Mouse (Mus musculus): Measurements from ENCODE around the gene Tbca. TPM values are rescaled to one million over a fixed set of nuclear protein-coding genes. Genes with fewer than 3 reads are reported as not detected.

Tbca gene
- polyA plus RNA-seq, 1 experiment from 2014 or later = 210 TPM

GRCm38 (mm10) chr13:94877991-94878745 lies 89.5 kb downstream of the Tbca start:
- no peak overlapping the region for H3K27ac ChIP-seq (ENCODE audit: low read depth, low read length)
- H3K27me3 ChIP-seq (ENCODE audit: control insufficient read depth, insufficient read depth, low read length) = peaks cover 87% of the 10 kb centered on the region
- 0 out of 2 replicates have a peak overlapping the region, but pooled peaks have one; percentile 24 for H3K4me3 ChIP-seq (ENCODE audit: low read depth, low read length)
- peaks cover 3% of the 10 kb centered on the region for H3K4me1 ChIP-seq (ENCODE audit: control insufficient read depth, insufficient read depth, low read length)
- ATAC-seq (ENCODE audit: insufficient read depth, low FRiP score, low TSS enrichment) = no peak
- WGBS = 9% methylated on average over 10 of the region's 10 CpGs
- H3K4me2 ChIP-seq (ENCODE audit: low read depth) = no peak overlapping the region
- DNase-seq (ENCODE audit: low spot score) = no peak
- no peaks in the 10 kb centered on the region for H3K9me3 ChIP-seq (ENCODE audit: control insufficient read depth, low read length)
- H3K36me3 ChIP-seq (ENCODE audit: control insufficient read depth, insufficient read depth, low read length) = no peaks in the 10 kb centered on the region
- H3K9ac ChIP-seq (ENCODE audit: low read length) = no peak overlapping the region

- no peak overlapping the region for H3K27ac ChIP-seq (ENCODE audit: low read depth, low read length)
- H3K4me1 ChIP-seq (ENCODE audit: control insufficient read depth, insufficient read depth, low read length) = peaks cover 12% of the 10 kb centered on the region
- no peak overlapping the region for H3K4me2 ChIP-seq (ENCODE audit: low read depth)
- no peaks in the 10 kb centered on the region for H3K9me3 ChIP-seq (ENCODE audit: control insufficient read depth, low read length)
- no peak for DNase-seq (ENCODE audit: low spot score)
- H3K36me3 ChIP-seq (ENCODE audit: control insufficient read depth, insufficient read depth, low read length) = no peaks in the 10 kb centered on the region
- peaks cover 88% of the 10 kb centered on the region for H3K27me3 ChIP-seq (ENCODE audit: control insufficient read depth, insufficient read depth, low read length)
- ATAC-seq (ENCODE audit: insufficient read depth, low FRiP score, low TSS enrichment) = no peak
- no peak overlapping the region for H3K4me3 ChIP-seq (ENCODE audit: low read depth, low read length)
- H3K9ac ChIP-seq (ENCODE audit: low read length) = no peak overlapping the region
- 1% methylated on average over 3 of the region's 3 CpGs for WGBS
Measured at GRCm38 (mm10) chr13:94881201-94881600, 92.5 kb downstream of the Tbca start.

- no peaks in the 10 kb centered on the region for H3K9me3 ChIP-seq (ENCODE audit: control insufficient read depth, low read length)
- DNase-seq (ENCODE audit: low spot score) = no peak
- peak overlapping the region; percentile 38; the same call in 1 of the 2 replicates for H3K4me3 ChIP-seq (ENCODE audit: low read depth, low read length)
- no peak overlapping the region for H3K9ac ChIP-seq (ENCODE audit: low read length)
- 2% methylated on average over 10 of the region's 10 CpGs for WGBS
- H3K4me1 ChIP-seq (ENCODE audit: control insufficient read depth, insufficient read depth, low read length) = peaks cover 12% of the 10 kb centered on the region
- no peaks in the 10 kb centered on the region for H3K36me3 ChIP-seq (ENCODE audit: control insufficient read depth, insufficient read depth, low read length)
- peaks cover 88% of the 10 kb centered on the region for H3K27me3 ChIP-seq (ENCODE audit: control insufficient read depth, insufficient read depth, low read length)
- ATAC-seq (ENCODE audit: insufficient read depth, low FRiP score, low TSS enrichment) = no peak
- H3K27ac ChIP-seq (ENCODE audit: low read depth, low read length) = no peak overlapping the region
- H3K4me2 ChIP-seq (ENCODE audit: low read depth) = no peak overlapping the region; the same call in 1 of the 2 replicates
Measured at GRCm38 (mm10) chr13:94882221-94882620, 93.5 kb downstream of the Tbca start.

GRCm38 (mm10) chr13:94882711-94883145 lies 94.0 kb downstream of the Tbca start:
- H3K4me1 ChIP-seq (ENCODE audit: control insufficient read depth, insufficient read depth, low read length) = peaks cover 12% of the 10 kb centered on the region
- peaks cover 87% of the 10 kb centered on the region for H3K27me3 ChIP-seq (ENCODE audit: control insufficient read depth, insufficient read depth, low read length)
- WGBS = under 1% methylated on average over 37 of the region's 37 CpGs
- 0 out of 2 replicates have a peak overlapping the region, but pooled peaks have one; percentile 44 for H3K27ac ChIP-seq (ENCODE audit: low read depth, low read length)
- DNase-seq (ENCODE audit: low spot score) (no peak), ATAC-seq (ENCODE audit: insufficient read depth, low FRiP score, low TSS enrichment) (peak; percentile 49)
- peak overlapping the region; percentile 38 for H3K4me3 ChIP-seq (ENCODE audit: low read depth, low read length)
- no peaks in the 10 kb centered on the region for H3K36me3 ChIP-seq (ENCODE audit: control insufficient read depth, insufficient read depth, low read length)
- H3K9me3 ChIP-seq (ENCODE audit: control insufficient read depth, low read length) = no peaks in the 10 kb centered on the region
- peak overlapping the region; percentile 63 for H3K4me2 ChIP-seq (ENCODE audit: low read depth)
- peak overlapping the region; percentile 32 for H3K9ac ChIP-seq (ENCODE audit: low read length)

GRCm38 (mm10) chr13:94883163-94883965 lies 94.7 kb downstream of the Tbca start:
- peaks cover 87% of the 10 kb centered on the region for H3K27me3 ChIP-seq (ENCODE audit: control insufficient read depth, insufficient read depth, low read length)
- under 1% methylated on average over 63 of the region's 95 CpGs for WGBS
- DNase-seq (ENCODE audit: low spot score) (peak; percentile 70), ATAC-seq (ENCODE audit: insufficient read depth, low FRiP score, low TSS enrichment) (peak; percentile 60)
- peak overlapping the region; percentile 38 for H3K4me3 ChIP-seq (ENCODE audit: low read depth, low read length)
- H3K27ac ChIP-seq (ENCODE audit: low read depth, low read length) = 0 out of 2 replicates have a peak overlapping the region, but pooled peaks have one; percentile 44
- peak overlapping the region; percentile 63 for H3K4me2 ChIP-seq (ENCODE audit: low read depth)
- H3K9me3 ChIP-seq (ENCODE audit: control insufficient read depth, low read length) = no peaks in the 10 kb centered on the region
- peaks cover 12% of the 10 kb centered on the region for H3K4me1 ChIP-seq (ENCODE audit: control insufficient read depth, insufficient read depth, low read length)
- peak overlapping the region; percentile 32 for H3K9ac ChIP-seq (ENCODE audit: low read length)
- no peaks in the 10 kb centered on the region for H3K36me3 ChIP-seq (ENCODE audit: control insufficient read depth, insufficient read depth, low read length)

- DNase-seq (ENCODE audit: low spot score) (no peak), ATAC-seq (ENCODE audit: insufficient read depth, low FRiP score, low TSS enrichment) (no peak)
- Histone ChIP-seq H3K9ac (ENCODE audit: low read length) (no peak overlapping the region), H3K27ac (ENCODE audit: low read depth, low read length) (0 out of 2 replicates have a peak overlapping the region, but pooled peaks have one; percentile 39), H3K27me3 (ENCODE audit: control insufficient read depth, insufficient read depth, low read length) (peaks cover 91% of the 10 kb centered on the region), H3K4me3 (ENCODE audit: low read depth, low read length) (peak overlapping the region; percentile 38), H3K9me3 (ENCODE audit: control insufficient read depth, low read length) (no peaks in the 10 kb centered on the region), H3K4me1 (ENCODE audit: control insufficient read depth, insufficient read depth, low read length) (peaks cover 12% of the 10 kb centered on the region), H3K4me2 (ENCODE audit: low read depth) (peak overlapping the region; percentile 63), H3K36me3 (ENCODE audit: control insufficient read depth, insufficient read depth, low read length) (no peaks in the 10 kb centered on the region)
- 1% methylated on average over 36 of the region's 36 CpGs for WGBS
Measured at GRCm38 (mm10) chr13:94883966-94884960, 95.6 kb downstream of the Tbca start.

GRCm38 (mm10) chr13:94885291-94886235 lies 96.9 kb downstream of the Tbca start:
- 1% methylated on average over 77 of the region's 81 CpGs for WGBS
- Histone ChIP-seq H3K36me3 (ENCODE audit: control insufficient read depth, insufficient read depth, low read length) (no peaks in the 10 kb centered on the region), H3K27ac (ENCODE audit: low read depth, low read length) (no peak overlapping the region), H3K4me1 (ENCODE audit: control insufficient read depth, insufficient read depth, low read length) (peaks cover 12% of the 10 kb centered on the region), H3K9me3 (ENCODE audit: control insufficient read depth, low read length) (no peaks in the 10 kb centered on the region), H3K4me2 (ENCODE audit: low read depth) (peak overlapping the region; percentile 29), H3K4me3 (ENCODE audit: low read depth, low read length) (no peak overlapping the region), H3K27me3 (ENCODE audit: control insufficient read depth, insufficient read depth, low read length) (peaks cover 84% of the 10 kb centered on the region), H3K9ac (ENCODE audit: low read length) (peak overlapping the region; percentile 18; the same call in 1 of the 2 replicates)
- ATAC-seq (ENCODE audit: insufficient read depth, low FRiP score, low TSS enrichment) (peak; percentile 23), DNase-seq (ENCODE audit: low spot score) (peak; percentile 56)

Measured in neural tube, embryonic 11.5 days (tissue).